Mouse (Mus musculus): Measurements from ENCODE around the gene Sh3bp5.

Sh3bp5 gene

GRCm38 (mm10) chr14:31408666-31409065 is 27.2 kb downstream of the Sh3bp5 start:
- DNase-seq (ENCODE audit: low spot score in 2 of 2) = no peak

- no peak for DNase-seq (ENCODE audit: low spot score in 2 of 2)
Measured at GRCm38 (mm10) chr14:31407911-31408604, 27.8 kb downstream of the Sh3bp5 start.

DNA sequence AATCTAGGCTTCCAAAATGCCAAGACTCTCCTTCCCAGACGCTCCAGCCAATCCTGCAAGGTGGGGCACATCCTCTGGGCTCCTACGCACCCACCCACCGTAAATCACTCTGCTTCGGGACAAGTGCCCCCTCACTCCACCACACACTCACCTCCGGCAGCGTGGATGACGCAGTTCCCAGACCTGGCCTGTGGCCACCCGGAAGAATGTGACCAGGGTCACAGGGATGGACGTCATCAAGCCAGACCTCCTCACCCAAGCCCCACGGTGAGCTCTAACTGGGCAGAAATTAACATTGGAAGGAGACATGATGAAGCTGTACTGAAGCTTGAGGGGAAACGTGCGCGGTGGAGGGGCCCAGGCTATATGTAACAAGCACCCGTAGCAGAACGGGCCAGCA is 28.7 kb downstream of the Sh3bp5 start:
- no peak for DNase-seq (ENCODE audit: low spot score in 2 of 2)

GRCm38 (mm10) chr14:31406154-31406810 is 29.6 kb downstream of the Sh3bp5 start:
- DNase-seq (ENCODE audit: low spot score in 2 of 2) = no peak

GRCm38 (mm10) chr14:31405652-31406051 is 30.2 kb downstream of the Sh3bp5 start:
- no peak for DNase-seq (ENCODE audit: low spot score in 2 of 2)

GRCm38 (mm10) chr14:31404663-31405062 is 31.2 kb downstream of the Sh3bp5 start:
- no peak for DNase-seq (ENCODE audit: low spot score in 2 of 2)

DNA sequence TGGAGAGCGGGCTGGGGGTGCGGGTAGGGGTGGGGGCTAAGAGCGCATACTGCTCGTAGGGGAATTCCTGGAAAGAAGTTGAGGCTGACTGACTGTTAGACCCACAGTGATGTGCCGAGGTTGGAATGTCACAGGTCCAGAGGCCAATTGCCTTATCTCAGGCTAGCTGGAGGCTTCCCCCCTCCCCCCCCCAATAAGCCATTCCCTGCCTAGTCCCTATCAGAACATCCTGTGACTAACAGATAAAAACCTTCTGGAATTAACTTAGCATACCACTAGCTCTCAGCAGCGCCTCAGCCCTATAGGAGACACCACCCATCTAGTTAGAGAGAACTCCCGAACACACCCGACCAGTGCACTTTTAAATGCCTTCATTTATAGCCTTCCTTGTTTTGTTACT is 31.9 kb downstream of the Sh3bp5 start:
- no peak for DNase-seq (ENCODE audit: low spot score in 2 of 2)

- no peak for DNase-seq (ENCODE audit: low spot score in 2 of 2)
Measured at GRCm38 (mm10) chr14:31403556-31403955, 32.3 kb downstream of the Sh3bp5 start.

- no peak for DNase-seq (ENCODE audit: low spot score in 2 of 2)
Measured at GRCm38 (mm10) chr14:31402693-31403092, 33.2 kb downstream of the Sh3bp5 start.

DNA sequence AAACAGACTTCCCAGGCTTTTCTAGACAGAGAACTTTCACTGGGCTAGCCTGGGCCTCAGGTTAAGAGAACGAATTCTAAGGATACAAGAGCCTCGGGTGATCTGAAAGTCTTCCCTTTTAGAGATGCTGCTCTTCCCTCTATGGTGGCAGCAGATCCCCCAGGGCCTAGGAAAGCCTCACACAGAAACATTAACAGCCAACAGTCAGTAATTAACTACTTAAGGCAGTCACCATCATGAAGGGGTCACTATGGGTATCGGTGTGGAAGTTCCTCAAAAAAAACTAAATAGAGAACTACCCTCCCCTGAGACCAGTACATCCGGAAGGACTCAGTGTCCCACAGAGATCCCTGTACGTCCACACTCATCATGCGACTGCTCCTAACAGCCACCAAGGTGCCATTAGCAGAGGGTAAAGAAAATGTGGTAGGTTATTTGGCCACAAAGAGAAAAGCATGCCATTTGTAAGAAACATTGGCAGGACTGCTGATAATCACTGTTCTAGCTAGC is 33.9 kb downstream of the Sh3bp5 start:
- DNase-seq (ENCODE audit: low spot score in 2 of 2) = no peak

DNA sequence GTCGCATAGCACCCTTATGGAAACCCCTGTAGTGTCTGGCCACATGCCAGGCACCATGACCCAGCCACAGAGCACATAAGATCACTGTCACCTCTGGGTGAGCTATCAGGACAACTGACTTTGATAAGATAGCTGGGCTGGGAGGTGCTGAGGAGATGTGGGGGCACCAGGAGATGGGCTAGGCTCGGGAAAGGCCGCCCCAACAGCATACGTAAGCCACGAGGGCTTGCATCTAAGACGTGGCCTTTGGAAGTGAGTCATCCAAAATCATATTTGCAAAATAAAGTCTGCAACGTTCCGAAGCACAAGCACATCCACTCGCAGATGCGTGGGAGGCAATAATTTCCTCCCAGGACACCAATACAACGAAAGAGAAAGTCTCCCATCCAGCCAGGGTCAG is 35.0 kb downstream of the Sh3bp5 start:
- DNase-seq (ENCODE audit: low spot score in 2 of 2) = no peak

- DNase-seq (ENCODE audit: low spot score in 2 of 2) = no peak
Measured at GRCm38 (mm10) chr14:31400246-31400645, 35.6 kb downstream of the Sh3bp5 start.

DNA sequence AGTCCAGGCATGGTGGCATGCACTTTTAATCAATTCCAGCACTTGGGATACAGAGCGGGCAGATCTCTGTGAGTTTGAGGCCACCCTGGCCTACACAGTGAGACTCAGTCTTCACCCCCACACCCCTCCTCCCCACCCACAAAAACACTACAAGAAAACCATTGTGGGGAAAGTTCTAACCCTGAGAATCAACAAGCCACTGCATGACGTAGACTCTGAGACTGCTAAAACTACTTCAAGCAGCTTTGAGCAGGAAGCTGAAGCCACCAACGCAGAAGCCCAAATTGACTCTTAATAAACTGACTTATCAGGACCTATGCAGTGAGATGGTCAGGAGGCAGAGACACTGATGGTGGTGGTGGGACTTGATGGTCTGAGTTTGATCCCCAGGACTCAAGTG is 36.6 kb downstream of the Sh3bp5 start:
- DNase-seq (ENCODE audit: low spot score in 2 of 2) = no peak

GRCm38 (mm10) chr14:31398819-31399218 is 37.1 kb downstream of the Sh3bp5 start:
- DNase-seq (ENCODE audit: low spot score in 2 of 2) = no peak

GRCm38 (mm10) chr14:31397791-31398595 is 37.9 kb downstream of the Sh3bp5 start:
- no peak for DNase-seq (ENCODE audit: low spot score in 2 of 2)

DNA sequence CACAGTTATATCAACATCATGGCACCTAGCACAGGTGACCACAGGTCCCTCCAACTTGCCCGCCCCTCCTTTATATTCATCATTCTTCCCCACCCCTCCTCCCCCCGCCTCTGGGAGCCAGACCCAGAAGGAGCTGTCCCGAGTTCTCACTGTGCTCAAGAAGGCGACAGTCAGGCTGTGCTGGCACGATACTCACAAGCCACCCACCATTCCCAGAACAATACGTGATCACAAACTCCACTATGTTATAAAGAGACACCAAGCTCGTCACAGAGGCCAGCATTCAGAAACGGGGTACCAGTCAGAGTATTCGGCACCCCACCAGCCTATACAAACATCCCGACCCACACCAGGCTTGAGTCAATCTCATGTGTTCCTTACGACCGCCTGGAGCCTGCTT is 38.5 kb downstream of the Sh3bp5 start:
- DNase-seq (ENCODE audit: low spot score in 2 of 2) = no peak

- DNase-seq (ENCODE audit: low spot score in 2 of 2) = no peak
Measured at GRCm38 (mm10) chr14:31396428-31396827, 39.5 kb downstream of the Sh3bp5 start.

DNA sequence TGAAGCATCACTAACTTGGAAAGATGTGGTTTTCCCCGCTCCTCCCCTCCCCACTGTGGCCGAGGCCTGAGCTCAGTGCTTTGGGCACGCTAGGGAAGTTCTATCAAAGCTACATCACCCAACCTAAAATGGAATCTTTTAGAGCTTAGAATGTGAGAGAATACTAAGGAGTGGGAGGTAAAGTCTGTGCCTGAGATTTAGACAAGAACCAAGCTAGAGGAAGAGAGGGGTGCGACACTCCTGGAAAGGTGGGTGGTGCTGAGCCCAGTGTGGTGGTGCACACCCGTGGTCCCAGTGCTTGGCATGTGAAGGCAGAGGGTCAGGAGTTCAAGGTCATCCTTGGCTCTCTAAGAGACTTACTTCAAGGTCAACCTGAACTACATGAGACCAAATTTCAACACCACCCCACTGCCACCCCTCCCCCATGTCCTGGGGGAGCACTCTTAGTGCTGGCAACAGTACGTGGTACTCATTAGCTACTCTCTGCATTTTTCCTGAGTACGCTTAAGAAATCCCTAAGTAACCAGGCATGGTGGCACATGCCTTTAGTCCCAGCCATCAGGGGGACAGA is 40.2 kb downstream of the Sh3bp5 start:
- no peak for DNase-seq (ENCODE audit: low spot score in 2 of 2)

DNA sequence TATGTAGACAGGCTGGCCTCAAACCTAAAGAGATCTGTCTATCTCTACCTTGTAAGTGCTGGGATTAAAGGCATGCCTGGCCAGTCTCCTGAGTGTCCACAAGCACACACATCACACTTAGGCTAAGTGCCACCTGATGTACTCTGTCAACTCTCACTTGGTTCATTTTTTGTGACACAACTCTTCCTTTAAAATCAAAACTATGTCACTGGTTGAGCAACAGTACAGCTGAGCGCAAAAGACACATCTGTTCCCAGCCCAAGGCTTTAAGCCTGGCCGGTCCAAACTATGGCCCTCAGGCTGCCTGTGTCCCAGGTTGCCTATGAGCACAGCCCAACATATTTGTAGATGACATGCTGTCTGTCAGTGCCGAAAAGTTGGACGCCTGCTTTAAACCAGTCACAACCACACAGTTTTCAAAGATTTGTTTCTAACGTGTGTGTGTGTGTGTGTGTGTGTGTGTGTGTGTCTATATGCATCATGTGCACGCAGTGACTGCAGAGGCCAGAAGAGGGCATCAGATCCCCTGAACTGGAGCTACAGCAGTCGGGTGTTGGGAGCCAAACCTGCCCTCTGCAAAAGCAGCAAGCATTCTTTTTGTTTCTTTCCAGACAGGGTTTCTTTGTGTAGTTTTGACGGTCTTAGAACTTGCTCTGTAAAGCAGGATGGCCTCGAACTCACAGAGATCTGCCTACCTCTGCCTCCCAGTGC is 40.9 kb downstream of the Sh3bp5 start:
- DNase-seq (ENCODE audit: low spot score in 2 of 2) = no peak

- no peak for DNase-seq (ENCODE audit: low spot score in 2 of 2)
Measured at GRCm38 (mm10) chr14:31393936-31394630, 41.8 kb downstream of the Sh3bp5 start.

GRCm38 (mm10) chr14:31393546-31393890 is 42.4 kb downstream of the Sh3bp5 start:
- no peak for DNase-seq (ENCODE audit: low spot score in 2 of 2)
